Mouse (Mus musculus) CH12.LX (cell line): ENCODE results near the gene Catip. TPM values are rescaled to one million over a fixed set of nuclear protein-coding genes. Genes with fewer than 3 reads are reported as not detected.
A peak's percentile ranks its signal among the peaks of the same experiment; 100 is the strongest.

Experiments
- DNase-seq: peaks from one replicate; pipeline ENCODE4 v3.0.0-alpha.2; 2013; ENCODE audit errors: extremely low read depth
- H3K27ac ChIP-seq: 2 replicates; pipeline ENCODE4 v1.5.1; 2012; ENCODE audit warnings: low read depth, mild to moderate bottlenecking, control low read depth, moderate library complexity; ENCODE audit not compliant: insufficient read depth
- H3K27me3 ChIP-seq: replicated peaks from 2 replicates; pipeline ENCODE3; 2012; ENCODE audit warnings: inconsistent platforms
- H3K36me3 ChIP-seq, 2 experiments: replicated peaks in 1 of 2; 2 replicates each; pipeline versions ENCODE3 to v1.6.1; 2012; ENCODE audit warnings: inconsistent platforms in 1 of 2, low read length in 1 of 2, mild to moderate bottlenecking in 1 of 2, mixed read lengths in 1 of 2, moderate library complexity in 1 of 2; ENCODE audit not compliant: control insufficient read depth in 1 of 2, insufficient read depth in 1 of 2
- H3K4me1 ChIP-seq, 2 experiments: 2 replicates each; pipeline ENCODE4 v1.6.1; 2012; ENCODE audit warnings: inconsistent platforms in 1 of 2, moderate library complexity in 1 of 2; ENCODE audit not compliant: insufficient read depth in 2 of 2, control insufficient read depth in 1 of 2
- H3K4me2 ChIP-seq: 2 replicates; pipeline ENCODE4 v1.6.1; 2012; ENCODE audit warnings: low read depth, mild to moderate bottlenecking, control low read depth; ENCODE audit not compliant: poor library complexity, insufficient read depth, severe bottlenecking
- H3K4me3 ChIP-seq, 3 experiments: fragments of 150-350 bp in 1 of 3; sonication (generic) in 1 of 3; replicated peaks in 1 of 3; 2 replicates each; pipeline versions ENCODE3 to v1.5.1; 2011 to 2012; ENCODE audit warnings: low read depth in 2 of 3, low read length in 2 of 3, mild to moderate bottlenecking in 2 of 3, moderate library complexity in 2 of 3, control low read depth in 1 of 3, improper control_type of control experiment in 1 of 3, inconsistent platforms in 1 of 3, mixed read lengths in 1 of 3; ENCODE audit not compliant: poor library complexity in 1 of 3
- H3K79me2 ChIP-seq: replicated peaks from 2 replicates; pipeline ENCODE4 v1.6.1; 2012; ENCODE audit warnings: mild to moderate bottlenecking, moderate library complexity; ENCODE audit not compliant: control insufficient read depth, poor library complexity, insufficient read depth, severe bottlenecking; ENCODE audit errors: extremely low read depth
- H3K9ac ChIP-seq: 2 replicates; pipeline ENCODE4 v1.6.1; 2012; ENCODE audit warnings: low read depth, mild to moderate bottlenecking, control low read depth, moderate library complexity; ENCODE audit not compliant: insufficient read depth
- H3K9me3 ChIP-seq: replicated peaks from 2 replicates; pipeline ENCODE3; 2012; ENCODE audit warnings: low read length, inconsistent platforms, mixed read lengths
- BHLHE40 ChIP-seq: IDR thresholded peaks from 2 replicates; pipeline ENCODE4 v1.6.1; 2011; ENCODE audit warnings: mild to moderate bottlenecking, low read depth, low read length, improper control_type of control experiment
- CHD2 ChIP-seq: IDR thresholded peaks from 2 replicates; pipeline ENCODE4 v1.6.1; 2011; ENCODE audit warnings: low read length, improper control_type of control experiment
- CTCF ChIP-seq, 2 experiments: IDR thresholded peaks in 1 of 2; conservative IDR thresholded peaks in 1 of 2; 2 replicates each; pipeline ENCODE4 v1.5.1; 2011 to 2012; ENCODE audit warnings: low read depth in 2 of 2, low read length in 2 of 2, improper control_type of control experiment in 1 of 2, inconsistent platforms in 1 of 2, mild to moderate bottlenecking in 1 of 2, moderate library complexity in 1 of 2
- EP300 ChIP-seq: IDR thresholded peaks from 2 replicates; pipeline ENCODE4 v1.6.1; 2011; ENCODE audit warnings: low read length, improper control_type of control experiment
- ETS1 ChIP-seq: conservative IDR thresholded peaks from 2 replicates; pipeline ENCODE4 v1.6.1; 2012; ENCODE audit warnings: low read depth, mild to moderate bottlenecking, inconsistent platforms, low read length, improper control_type of control experiment, moderate library complexity
- GABPA ChIP-seq: IDR thresholded peaks from 2 replicates; pipeline ENCODE4 v1.6.1; 2012; ENCODE audit warnings: low read depth, low read length, improper control_type of control experiment, inconsistent platforms; ENCODE audit not compliant: insufficient replicate concordance
- HCFC1 ChIP-seq: IDR thresholded peaks from 2 replicates; pipeline ENCODE4 v1.6.1; 2012; ENCODE audit warnings: low read depth, mild to moderate bottlenecking, inconsistent platforms, low read length, improper control_type of control experiment
- IRF4 ChIP-seq: IDR thresholded peaks from 2 replicates; pipeline ENCODE4 v1.6.1; 2014; ENCODE audit warnings: low read depth, mild to moderate bottlenecking, inconsistent platforms, low read length, improper control_type of control experiment
- JUND ChIP-seq: conservative IDR thresholded peaks from 2 replicates; pipeline ENCODE4 v1.6.1; 2011; ENCODE audit warnings: low read depth, low read length, improper control_type of control experiment
- KAT2A ChIP-seq: IDR thresholded peaks from 2 replicates; pipeline ENCODE4 v1.6.1; 2012; ENCODE audit warnings: low read length, improper control_type of control experiment, inconsistent platforms; ENCODE audit not compliant: insufficient replicate concordance
- MXI1 ChIP-seq: IDR thresholded peaks from 2 replicates; pipeline ENCODE4 v1.6.1; 2011; ENCODE audit warnings: mild to moderate bottlenecking, low read depth, low read length, improper control_type of control experiment
- MYC ChIP-seq: IDR thresholded peaks from 2 replicates; pipeline ENCODE4 v1.6.1; 2011; ENCODE audit warnings: low read depth, mild to moderate bottlenecking, improper control_type of control experiment, low read length
- NRF1 ChIP-seq: IDR thresholded peaks from 2 replicates; pipeline ENCODE4 v1.6.1; 2014; ENCODE audit warnings: low read depth, mild to moderate bottlenecking, inconsistent platforms, low read length, improper control_type of control experiment, moderate library complexity
- POLR2AphosphoS2 ChIP-seq: IDR thresholded peaks from 2 replicates; pipeline ENCODE4 v1.6.1; 2011; ENCODE audit warnings: low read depth, low read length, improper control_type of control experiment
- RCOR1 ChIP-seq: conservative IDR thresholded peaks from 2 replicates; pipeline ENCODE4 v1.6.1; 2012; ENCODE audit warnings: low read depth, mild to moderate bottlenecking, inconsistent platforms, low read length, improper control_type of control experiment
- SIN3A ChIP-seq: IDR thresholded peaks from 2 replicates; pipeline ENCODE4 v1.6.1; 2012; ENCODE audit warnings: low read length, improper control_type of control experiment, inconsistent platforms
- SMC3 ChIP-seq: IDR thresholded peaks from 2 replicates; pipeline ENCODE4 v1.6.1; 2011; ENCODE audit warnings: low read depth, low read length, improper control_type of control experiment
- TBP ChIP-seq: conservative IDR thresholded peaks from 2 replicates; pipeline ENCODE4 v1.6.1; 2011; ENCODE audit warnings: low read depth, low read length, improper control_type of control experiment
- TCF12 ChIP-seq: IDR thresholded peaks from 2 replicates; pipeline ENCODE4 v1.6.1; 2014; ENCODE audit warnings: low read depth, mild to moderate bottlenecking, inconsistent platforms, low read length, improper control_type of control experiment
- USF1 ChIP-seq: IDR thresholded peaks from 2 replicates; pipeline ENCODE4 v1.6.1; 2014; ENCODE audit warnings: low read depth, mild to moderate bottlenecking, inconsistent platforms, low read length, improper control_type of control experiment
- USF2 ChIP-seq: conservative IDR thresholded peaks from 2 replicates; pipeline ENCODE4 v1.6.1; 2011; ENCODE audit warnings: low read depth, low read length, improper control_type of control experiment
- ZC3H11A ChIP-seq: IDR thresholded peaks from 2 replicates; pipeline ENCODE4 v1.6.1; 2012; ENCODE audit warnings: low read depth, mild to moderate bottlenecking, inconsistent platforms, low read length, improper control_type of control experiment
- ZMIZ1 ChIP-seq: IDR thresholded peaks from 2 replicates; pipeline ENCODE4 v1.6.1; 2012; ENCODE audit warnings: low read depth, mild to moderate bottlenecking, inconsistent platforms, low read length, improper control_type of control experiment
- ZNF384 ChIP-seq: IDR thresholded peaks from 2 replicates; pipeline ENCODE4 v1.6.1; 2012; ENCODE audit warnings: low read depth, low read length, improper control_type of control experiment, inconsistent platforms
- dilution Hi-C: fragments of 300-500 bp; cut with MboI; formaldehyde crosslinking; loops from 2 replicates; pipeline ENCODE4 v1.14.3; 2020; ENCODE audit warnings: low sequenced_read_pairs; ENCODE audit not compliant: extremely low pct_unique_long_range_greater_than_20kb, extremely low pct_ligation_motif_present
- in situ Hi-C: fragments of 300-500 bp; cut with MboI; formaldehyde crosslinking; loops from 3 replicates; pipeline ENCODE4 v1.14.3; 2019; ENCODE audit warnings: low sequenced_read_pairs, low pct_ligation_motif_present, low pct_unique_long_range_greater_than_20kb, mixed read lengths
- polyA plus RNA-seq: library from polyadenylated mRNA; unstranded; fragments of >175 nt; gene quantifications from 2 replicates; pipeline ENCODE4 v1.2.1, GENCODE M21; 2012; ENCODE audit warnings: low read depth; ENCODE audit not compliant: insufficient read length
- total RNA-seq, 2 experiments: library from RNA; depleted of rRNA; stranded (reverse); fragments of 300-350 nt in 1 of 2; fragments of >200 nt in 1 of 2; gene quantifications; 2 replicates each; pipeline ENCODE4 v1.2.3; 2012 to 2014

Catip gene
- total and polyA plus RNA-seq, 3 experiments: 0.11 to 2.6 (median 0.30) TPM

GRCm38 (mm10) chr1:74329899-74330431 is 31.9 kb upstream of the Catip start:
- dilution Hi-C loops: no loop called here
- TF ChIP-seq ZMIZ1: no peak
- no peak for TF ChIP-seq MYC
- TF ChIP-seq KAT2A: no peak
- no peaks in the 10 kb centered on the region for H3K27me3 ChIP-seq
- DNase-seq: no peak
- peaks cover 8% of the 10 kb centered on the region for H3K9me3 ChIP-seq
- no peak overlapping the region for H3K4me3 ChIP-seq
- H3K4me2 ChIP-seq: no peak overlapping the region
- no peak overlapping the region for H3K9ac ChIP-seq
- in situ Hi-C loops: no loop called here
- H3K79me2 ChIP-seq: peaks cover 24% of the 10 kb centered on the region
- H3K36me3 ChIP-seq: peaks cover 0 to 7% of the 10 kb centered on the region in 2 experiments
- H3K4me1 ChIP-seq: peaks cover 9 to 25% of the 10 kb centered on the region in 2 experiments
- no peak overlapping the region for H3K27ac ChIP-seq

- Histone ChIP-seq H3K27me3 (no peaks in the 10 kb centered on the region), H3K4me3 (no peak overlapping the region), H3K9me3 (peaks cover 8% of the 10 kb centered on the region), H3K79me2 (peaks cover 36% of the 10 kb centered on the region), H3K4me2 (no peak overlapping the region), H3K36me3 (peaks cover 8 to 19% of the 10 kb centered on the region in 2 experiments), H3K9ac (no peak overlapping the region), H3K27ac (no peak overlapping the region), H3K4me1 (peaks cover 9 to 34% of the 10 kb centered on the region in 2 experiments)
- TF ChIP-seq ZMIZ1 (no peak), IRF4 (no peak), USF2 (no peak), EP300 (no peak), MXI1 (no peak), JUND (no peak)
- dilution Hi-C loops (no loop called here), in situ Hi-C loops (no loop called here)
- DNase-seq: no peak
These were observed 30.7 kb upstream of the Catip start for GRCm38 (mm10) chr1:74331046-74331681.

DNA sequence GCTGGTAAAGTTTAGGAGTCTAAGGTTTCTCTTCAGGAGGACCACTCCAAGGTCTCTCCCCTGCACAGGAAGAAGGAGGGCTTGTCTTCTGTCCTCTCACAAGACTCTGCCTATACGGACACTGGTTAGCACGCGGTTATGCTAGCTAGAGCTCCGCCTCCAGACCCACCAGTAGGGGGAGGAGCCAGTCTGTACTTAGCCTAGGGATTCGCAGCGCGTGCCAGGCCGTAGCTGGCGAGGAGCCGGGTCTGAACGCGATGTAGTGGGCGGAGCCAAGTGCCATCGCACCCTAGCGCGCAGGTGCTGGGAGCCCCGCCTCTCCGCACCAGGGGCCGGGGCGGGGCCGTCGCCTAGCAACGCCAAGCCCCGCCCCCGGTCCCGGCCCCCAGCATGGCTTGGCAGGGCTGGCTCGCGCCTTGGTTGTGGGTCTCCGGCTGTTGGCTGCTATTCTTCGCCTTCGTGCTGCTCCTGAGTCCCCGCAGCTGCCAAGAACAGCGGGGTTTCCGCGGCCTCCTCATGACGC is 29.6 kb upstream of the Catip start:
- Histone ChIP-seq H3K27ac (peak overlapping the region; percentile 33; the same call in 1 of the 2 replicates), H3K36me3 (peaks cover 12 to 30% of the 10 kb centered on the region in 2 experiments), H3K4me3 (peak overlapping the region; percentile 66 to 82 (median 81)), H3K27me3 (no peaks in the 10 kb centered on the region), H3K79me2 (peaks cover 48% of the 10 kb centered on the region), H3K9ac (peak overlapping the region; percentile 63), H3K9me3 (peaks cover 8% of the 10 kb centered on the region), H3K4me1 (peaks cover 14 to 42% of the 10 kb centered on the region in 2 experiments), H3K4me2 (peak overlapping the region; percentile 52)
- DNase-seq: peak; percentile 99
- in situ Hi-C loops: no loop called here
- dilution Hi-C loops: no loop called here
- TF ChIP-seq ZMIZ1 (peak; percentile 65), SIN3A (no peak), CHD2 (no peak), SMC3 (no peak), TBP (peak; percentile 88), RCOR1 (no peak), HCFC1 (peak; percentile 7; the same call in 1 of the 2 replicates), NRF1 (peak; percentile 88), ETS1 (no peak), KAT2A (no peak), USF1 (no peak), POLR2AphosphoS2 (peak; percentile 70), CTCF (conservative IDR thresholded peaks at IDR 0.05 in 1 of 2, IDR thresholded peaks at IDR 0.05 in 1 of 2; ENCODE audit: low read depth in 2 of 2, low read length in 2 of 2) (no peak; a peak in 1 of 4 replicates), BHLHE40 (peak; percentile 83), GABPA (no peak), ZC3H11A (no peak), MXI1 (peak; percentile 95), ZNF384 (no peak), TCF12 (peak; percentile 85)
